Mouse (Mus musculus): Measurements from ENCODE around the gene Gm8257. TPM values are rescaled to one million over a fixed set of nuclear protein-coding genes. Genes with fewer than 3 reads are reported as not detected.
"Not testable (repeated sequence)": the region's sequence is repeated elsewhere in the genome, so short reads cannot be mapped to it uniquely, and the experiment has no call there.

Gene Gm8257
- polyA plus RNA-seq (2012; rRNA removed): 2.2 and 2.6 TPM in 2 replicates

DNA sequence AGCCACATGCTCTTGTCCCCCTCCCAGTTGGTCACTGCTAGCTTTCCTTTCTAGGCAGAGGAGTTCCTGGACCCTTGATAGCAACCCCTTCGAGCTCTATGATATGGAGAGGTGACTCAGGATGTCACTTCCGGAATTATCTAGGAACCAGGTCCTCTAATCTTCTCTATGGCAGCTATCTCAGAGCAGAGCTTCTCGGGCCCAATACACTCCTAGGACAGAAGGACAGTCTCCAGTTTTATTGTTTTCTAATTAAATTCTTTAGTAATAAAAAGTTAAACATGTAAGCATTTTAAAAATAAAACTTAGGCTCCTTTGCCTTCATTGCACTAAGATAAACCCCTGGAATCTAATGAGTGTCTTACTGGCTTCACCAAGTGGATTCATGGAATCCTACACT lies at the start of gene Gm8257:
Gene Gm8257, minus strand, starts transcription at position 101 of the 400 bp plus-strand sequence.
- not testable (repeated sequence) for H3K27ac ChIP-seq (ENCODE audit: control insufficient read depth, insufficient read depth, low read depth, low read length); H3K4me3 ChIP-seq (ENCODE audit: control insufficient read depth, low read depth, low read length); H3K36me3 ChIP-seq (ENCODE audit: control insufficient read depth, insufficient read depth, low read length); H3K4me1 ChIP-seq (ENCODE audit: control insufficient read depth, insufficient read depth, low read length); H3K27me3 ChIP-seq (ENCODE audit: control insufficient read depth, insufficient read depth, low read length)

DNA sequence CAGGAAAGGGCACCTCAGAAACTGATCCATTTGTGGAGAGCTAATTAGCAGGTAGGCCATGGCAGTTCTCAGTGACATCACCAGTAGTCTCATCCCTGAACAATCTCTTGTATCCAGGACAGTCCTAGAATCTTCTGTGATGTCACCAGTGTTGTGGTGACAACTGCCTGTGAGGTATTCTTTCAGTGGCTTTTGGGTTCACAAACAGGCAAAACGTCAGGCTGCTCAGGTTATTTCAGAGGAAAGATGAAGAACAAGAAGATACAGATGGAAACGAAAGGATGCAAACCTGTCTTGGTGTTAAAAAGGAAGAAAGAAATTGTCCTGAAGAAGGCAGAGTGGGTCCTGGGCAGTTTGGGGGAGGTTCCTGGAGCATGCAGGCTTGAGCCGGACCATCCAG lies 44.0 kb upstream of the Gm8257 start, which contains the start of gene Gm8267:
Gene Gm8267, minus strand, starts transcription at position 101 of the 400 bp plus-strand sequence.
- H3K4me1 ChIP-seq (ENCODE audit: control insufficient read depth, insufficient read depth, low read length): no peaks in the 10 kb centered on the region
- H3K27ac ChIP-seq (ENCODE audit: control insufficient read depth, insufficient read depth, low read depth, low read length): no peak within 1 kb of the TSS
- TF ChIP-seq CTCF (IDR thresholded peaks at IDR 0.05; ENCODE audit: control insufficient read depth, insufficient read depth, insufficient replicate concordance, low read depth, low read length) (no peak), POLR2A (IDR thresholded peaks at IDR 0.05; ENCODE audit: control insufficient read depth, low read depth, low read length) (no peak)
- no peaks in the 10 kb centered on the region for H3K27me3 ChIP-seq (ENCODE audit: control insufficient read depth, insufficient read depth, low read length)
- no peaks in the 10 kb centered on the region for H3K36me3 ChIP-seq (ENCODE audit: control insufficient read depth, insufficient read depth, low read length)
- H3K4me3 ChIP-seq (ENCODE audit: control insufficient read depth, low read depth, low read length): peak within 1 kb of the TSS; percentile 81

GRCm38 (mm10) chr14:44742789-44743188 lies 36.5 kb upstream of the Gm8257 start:
- not testable (repeated sequence) for H3K36me3 ChIP-seq (ENCODE audit: control insufficient read depth, insufficient read depth, low read length); H3K4me3 ChIP-seq (ENCODE audit: control insufficient read depth, low read depth, low read length); H3K27ac ChIP-seq (ENCODE audit: control insufficient read depth, insufficient read depth, low read depth, low read length); H3K4me1 ChIP-seq (ENCODE audit: control insufficient read depth, insufficient read depth, low read length); H3K27me3 ChIP-seq (ENCODE audit: control insufficient read depth, insufficient read depth, low read length)

DNA sequence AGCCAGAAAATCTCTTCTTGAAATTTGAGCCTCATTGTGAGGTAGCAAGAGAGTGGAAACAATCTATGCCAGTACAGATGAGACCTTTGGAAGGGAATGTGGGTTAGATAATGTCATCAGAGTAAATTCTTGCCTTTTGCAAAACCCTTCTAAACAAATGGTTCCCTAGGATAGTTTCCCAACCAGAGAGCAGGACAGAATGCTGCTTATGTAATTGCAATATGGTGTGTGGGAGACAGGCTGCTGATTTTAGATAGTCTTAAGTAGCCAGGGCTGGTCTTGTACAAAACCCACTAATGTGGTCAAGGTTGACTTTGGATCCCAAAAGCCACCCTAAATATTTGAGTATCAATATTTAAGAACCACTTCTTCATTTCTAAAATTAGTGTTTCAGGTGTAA lies 24.5 kb upstream of the Gm8257 start:
- not testable (repeated sequence) for H3K4me3 ChIP-seq (ENCODE audit: control insufficient read depth, low read depth, low read length); H3K4me1 ChIP-seq (ENCODE audit: control insufficient read depth, insufficient read depth, low read length); H3K27me3 ChIP-seq (ENCODE audit: control insufficient read depth, insufficient read depth, low read length); H3K36me3 ChIP-seq (ENCODE audit: control insufficient read depth, insufficient read depth, low read length); H3K27ac ChIP-seq (ENCODE audit: control insufficient read depth, insufficient read depth, low read depth, low read length)

- not testable (repeated sequence) for H3K27ac ChIP-seq (ENCODE audit: control insufficient read depth, insufficient read depth, low read depth, low read length); H3K36me3 ChIP-seq (ENCODE audit: control insufficient read depth, insufficient read depth, low read length); H3K27me3 ChIP-seq (ENCODE audit: control insufficient read depth, insufficient read depth, low read length); H3K4me1 ChIP-seq (ENCODE audit: control insufficient read depth, insufficient read depth, low read length)
- H3K4me3 ChIP-seq (ENCODE audit: control insufficient read depth, low read depth, low read length): peak within 1 kb of the TSS; percentile 79
Observed at GRCm38 (mm10) chr14:44627737-44628136, 78.5 kb downstream of the Gm8257 start, which contains the start of gene Gm5624. Gm5624 (minus strand) TSS chr14:44627938.

Other genes starting within 250 kb of the Gm8257 start
- gene BC061237, start 214.0 kb downstream of the Gm8257 start, polyA plus RNA-seq (2012; rRNA removed): 17.0 and 21.5 TPM in 2 replicates
- not detected in 2 replicates for gene Gm17093, start 188.2 kb downstream of the Gm8257 start, polyA plus RNA-seq (2012; rRNA removed)
- gene Gm8247, start 123.3 kb downstream of the Gm8257 start, polyA plus RNA-seq (2012; rRNA removed): 1.1 and 1.7 TPM in 2 replicates
- 6.0 and 7.1 TPM in 2 replicates for gene Gm5624, start 78.5 kb downstream of the Gm8257 start, polyA plus RNA-seq (2012; rRNA removed)
- 0.48 and 1.3 TPM in 2 replicates for gene Gm8267, start 43.9 kb upstream of the Gm8257 start, polyA plus RNA-seq (2012; rRNA removed)
- 0.30 TPM in 2 replicates for gene Ptgdr, start 152.9 kb upstream of the Gm8257 start, polyA plus RNA-seq (2012; rRNA removed)

Data from testis, adult 2 months (tissue).